Mouse (Mus musculus) forebrain, embryonic 11.5 days (tissue): Measurements from ENCODE around the gene Arhgef33. TPM values are rescaled to one million over a fixed set of nuclear protein-coding genes. Genes with fewer than 3 reads are reported as not detected.

Experiments used
- ATAC-seq: fragments of 200-750 bp; cut with Nextera tagmentation; replicated peaks from 2 replicates; pipeline ENCODE4 v1.8.0; 2017; ENCODE audit warnings: moderate TSS enrichment; ENCODE audit not compliant: low FRiP score
- DNase-seq: peaks from one replicate; pipeline ENCODE4 v3.0.0-alpha.2; 2017; ENCODE audit warnings: low spot score
- H3K27ac ChIP-seq: fragments of 300-500 bp; sonication (generic); 2 replicates; pipeline ENCODE4 v1.5.1; 2014; ENCODE audit warnings: low read depth, low read length
- H3K27me3 ChIP-seq: fragments of 300-500 bp; sonication (generic); 2 replicates; pipeline ENCODE4 v1.6.1; 2014; ENCODE audit warnings: mild to moderate bottlenecking, low read length, mixed read lengths; ENCODE audit not compliant: control insufficient read depth, insufficient read depth
- H3K36me3 ChIP-seq: fragments of 300-500 bp; sonication (generic); 2 replicates; pipeline ENCODE4 v1.6.1; 2014; ENCODE audit warnings: mild to moderate bottlenecking, low read length, moderate library complexity, mixed read lengths; ENCODE audit not compliant: control insufficient read depth, insufficient read depth
- H3K4me1 ChIP-seq: fragments of 300-500 bp; sonication (generic); replicated peaks from 2 replicates; pipeline ENCODE4 v1.6.1; 2014; ENCODE audit warnings: low read length, mixed read lengths; ENCODE audit not compliant: control insufficient read depth, insufficient read depth
- H3K4me2 ChIP-seq: fragments of 300-500 bp; sonication (generic); 2 replicates; pipeline ENCODE4 v1.6.1; 2014; ENCODE audit warnings: low read depth, mild to moderate bottlenecking, low read length, moderate library complexity, mixed read lengths; ENCODE audit not compliant: severe bottlenecking
- H3K4me3 ChIP-seq: fragments of 300-500 bp; sonication (generic); 2 replicates; pipeline ENCODE4 v1.5.1; 2014; ENCODE audit warnings: low read depth, low read length
- H3K9ac ChIP-seq: fragments of 300-500 bp; sonication (generic); 2 replicates; pipeline ENCODE4 v1.6.1; 2014; ENCODE audit warnings: low read length
- H3K9me3 ChIP-seq: fragments of 300-500 bp; sonication (generic); 2 replicates; pipeline ENCODE4 v1.6.1; 2016; ENCODE audit warnings: low read length, mixed read lengths; ENCODE audit not compliant: control insufficient read depth
- WGBS: fragments of 180-500 bp; shearing (Covaris S2); extraction: QIAGEN DNeasy Blood & Tissue Kit; methylation state at CpG from one replicate; pipeline ENCODE4 v1.1.7; 2014; 5-methylcytosine and 5-hydroxymethylcytosine counted together
- polyA plus RNA-seq: library from polyadenylated mRNA; unstranded; fragments of >200 nt; fragmentation: Nextera tagmentation; extraction: Ambion mirVana; gene quantifications from 2 replicates; pipeline ENCODE4 v1.2.1, GENCODE M21; 2014

The Arhgef33 gene
- polyA plus RNA-seq, 1 experiment from 2014 or later, result 0.21 TPM

- DNase-seq, result no peak
- H3K9ac ChIP-seq, result peak overlapping the region; percentile 78
- peak overlapping the region; percentile 55; the same call in 1 of the 2 replicates for H3K27ac ChIP-seq
- no peaks in the 10 kb centered on the region; the same call in 1 of the 2 replicates for H3K4me1 ChIP-seq
- peak overlapping the region; percentile 81 for H3K4me3 ChIP-seq
- WGBS, result 1% methylated on average over 30 of the region's 30 CpGs
- H3K36me3 ChIP-seq, result no peaks in the 10 kb centered on the region
- H3K27me3 ChIP-seq, result no peaks in the 10 kb centered on the region
- ATAC-seq, result no peak
- no peaks in the 10 kb centered on the region for H3K9me3 ChIP-seq
- H3K4me2 ChIP-seq, result peak overlapping the region; percentile 67
Observed at GRCm38 (mm10) chr17:80289280-80290073, 17.7 kb upstream of the Arhgef33 start.

GRCm38 (mm10) chr17:80290074-80290657 lies 17.0 kb upstream of the Arhgef33 start, which contains the start of the genes Morn2 and Dhx57:
Gene Morn2 (plus strand): TSS chr17:80290203.
Gene Dhx57 (minus strand): TSS chr17:80290476.
- Histone ChIP-seq H3K9ac (peak within 1 kb of the TSS; percentile 78), H3K27me3 (no peaks in the 10 kb centered on the region), H3K4me2 (peak within 1 kb of the TSS; percentile 67), H3K9me3 (no peaks in the 10 kb centered on the region), H3K36me3 (no peaks in the 10 kb centered on the region), H3K4me3 (peak within 1 kb of the TSS; percentile 81), H3K27ac (peak within 1 kb of the TSS; percentile 83), H3K4me1 (no peaks in the 10 kb centered on the region; the same call in 1 of the 2 replicates)
- DNase-seq, result peak; percentile 98
- peak; percentile 99 for ATAC-seq
- WGBS, result under 1% methylated on average over 34 of the region's 35 CpGs

GRCm38 (mm10) chr17:80291148-80291547 lies 16.1 kb upstream of the Arhgef33 start:
- H3K4me3 ChIP-seq, result no peak overlapping the region
- no peaks in the 10 kb centered on the region for H3K9me3 ChIP-seq
- no peaks in the 10 kb centered on the region for H3K27me3 ChIP-seq
- DNase-seq, result no peak
- WGBS, result 34% methylated on average over 2 of the region's 2 CpGs
- no peak overlapping the region for H3K27ac ChIP-seq
- no peaks in the 10 kb centered on the region; the same call in 1 of the 2 replicates for H3K4me1 ChIP-seq
- no peaks in the 10 kb centered on the region for H3K36me3 ChIP-seq
- ATAC-seq, result no peak; the same call in 1 of the 2 replicates
- H3K4me2 ChIP-seq, result no peak overlapping the region
- H3K9ac ChIP-seq, result no peak overlapping the region

DNA sequence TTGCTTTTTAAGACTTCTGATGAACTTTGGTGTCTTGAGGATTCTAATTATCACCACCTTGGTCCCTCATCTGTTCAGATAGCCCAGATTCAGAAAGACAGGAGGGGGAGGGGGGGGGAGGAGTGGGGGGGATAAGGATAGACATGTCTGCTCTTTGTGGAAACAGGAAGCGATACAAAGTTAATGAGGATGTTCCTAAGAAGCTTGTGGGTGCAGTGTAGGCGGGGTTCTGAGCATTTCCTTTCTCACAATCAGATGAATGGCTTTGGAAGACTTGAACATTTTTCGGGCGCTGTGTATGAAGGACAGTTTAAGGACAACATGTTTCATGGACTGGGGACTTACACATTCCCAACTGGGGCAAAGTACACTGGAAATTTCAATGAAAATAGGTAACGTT lies 11.9 kb upstream of the Arhgef33 start:
- no peak for DNase-seq
- H3K27ac ChIP-seq, result no peak overlapping the region
- ATAC-seq, result no peak
- H3K4me2 ChIP-seq, result no peak overlapping the region
- H3K36me3 ChIP-seq, result no peaks in the 10 kb centered on the region
- no peaks in the 10 kb centered on the region for H3K9me3 ChIP-seq
- H3K4me3 ChIP-seq, result no peak overlapping the region
- H3K4me1 ChIP-seq, result no peaks in the 10 kb centered on the region
- H3K9ac ChIP-seq, result no peak overlapping the region
- 94% methylated on average over 5 of the region's 5 CpGs for WGBS
- H3K27me3 ChIP-seq, result no peaks in the 10 kb centered on the region

DNA sequence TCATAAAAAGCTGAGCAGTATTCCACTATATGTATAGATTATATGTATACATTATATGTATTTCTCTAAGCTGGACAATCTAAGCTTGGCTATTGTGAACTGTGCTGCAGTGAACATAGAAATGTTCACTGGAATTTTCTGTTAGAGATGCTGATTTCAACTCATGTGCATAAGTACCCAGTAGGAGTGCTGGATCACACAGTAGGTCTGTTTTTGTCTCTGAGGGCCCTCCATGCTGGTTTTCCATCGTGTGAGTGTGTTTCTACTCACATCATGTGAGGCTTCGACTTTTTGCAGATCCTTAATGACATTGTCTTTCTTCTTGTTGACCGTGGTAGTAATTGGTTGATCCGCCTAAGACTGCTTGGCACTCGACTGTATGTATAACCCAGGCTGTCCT lies 8.4 kb upstream of the Arhgef33 start:
- Histone ChIP-seq H3K4me1 (no peaks in the 10 kb centered on the region), H3K4me3 (no peak overlapping the region), H3K9ac (no peak overlapping the region), H3K27ac (no peak overlapping the region), H3K9me3 (no peaks in the 10 kb centered on the region), H3K36me3 (no peaks in the 10 kb centered on the region), H3K27me3 (no peaks in the 10 kb centered on the region), H3K4me2 (no peak overlapping the region)
- ATAC-seq (no peak), DNase-seq (no peak)
- WGBS, result 89% methylated on average over 5 of the region's 5 CpGs

DNA sequence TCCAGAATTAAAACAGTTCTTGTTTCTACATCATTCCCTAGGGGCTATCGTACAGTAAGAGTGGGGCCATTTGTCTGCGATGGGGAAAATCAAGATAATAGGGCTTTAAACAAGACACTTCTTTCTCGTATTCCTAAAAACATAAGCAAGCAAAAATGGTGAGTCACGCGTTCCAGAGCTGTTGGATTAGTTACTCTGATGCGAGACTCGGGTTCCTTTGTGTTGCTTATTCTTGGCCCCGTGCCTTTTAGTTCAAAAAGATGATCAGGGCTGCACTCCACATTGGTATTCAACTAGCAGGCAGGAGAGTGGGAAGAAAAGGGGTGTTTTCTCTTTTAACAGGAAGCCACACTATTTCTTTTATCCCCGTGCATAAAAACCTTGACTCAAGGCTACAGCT lies 4.6 kb downstream of the Arhgef33 start:
- H3K4me1 ChIP-seq, result no peaks in the 10 kb centered on the region
- no peaks in the 10 kb centered on the region for H3K27me3 ChIP-seq
- H3K9me3 ChIP-seq, result no peaks in the 10 kb centered on the region
- no peak overlapping the region for H3K27ac ChIP-seq
- no peak overlapping the region for H3K4me3 ChIP-seq
- no peak overlapping the region for H3K9ac ChIP-seq
- H3K4me2 ChIP-seq, result no peak overlapping the region
- ATAC-seq (no peak), DNase-seq (no peak)
- WGBS, result 72% methylated on average over 9 of the region's 9 CpGs
- H3K36me3 ChIP-seq, result no peaks in the 10 kb centered on the region

DNA sequence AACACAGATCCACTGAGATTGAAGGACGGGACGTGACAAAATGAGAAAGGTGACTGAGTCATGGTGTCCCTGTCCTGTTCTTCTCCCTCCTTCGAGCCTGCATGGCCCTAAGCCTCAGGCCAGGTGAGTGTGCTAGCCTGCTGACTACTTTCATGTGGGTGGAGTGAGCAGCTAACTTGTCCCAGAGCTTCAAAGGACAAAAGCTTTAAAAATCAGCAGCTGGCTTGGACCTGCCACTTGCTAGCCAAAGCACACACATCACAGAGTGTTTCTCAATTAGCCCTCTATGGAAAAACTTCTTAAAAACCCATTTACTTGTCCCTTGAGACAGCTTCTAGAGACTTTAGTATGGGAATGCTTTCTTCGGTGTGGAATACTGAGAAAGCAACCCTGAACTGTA lies 5.2 kb downstream of the Arhgef33 start:
- H3K4me3 ChIP-seq, result no peak overlapping the region
- no peaks in the 10 kb centered on the region for H3K4me1 ChIP-seq
- no peak overlapping the region for H3K4me2 ChIP-seq
- ATAC-seq (no peak), DNase-seq (no peak)
- no peak overlapping the region for H3K9ac ChIP-seq
- H3K9me3 ChIP-seq, result no peaks in the 10 kb centered on the region
- WGBS, result 78% methylated on average over 4 of the region's 4 CpGs
- H3K27me3 ChIP-seq, result no peaks in the 10 kb centered on the region
- H3K36me3 ChIP-seq, result no peaks in the 10 kb centered on the region
- H3K27ac ChIP-seq, result no peak overlapping the region

DNA sequence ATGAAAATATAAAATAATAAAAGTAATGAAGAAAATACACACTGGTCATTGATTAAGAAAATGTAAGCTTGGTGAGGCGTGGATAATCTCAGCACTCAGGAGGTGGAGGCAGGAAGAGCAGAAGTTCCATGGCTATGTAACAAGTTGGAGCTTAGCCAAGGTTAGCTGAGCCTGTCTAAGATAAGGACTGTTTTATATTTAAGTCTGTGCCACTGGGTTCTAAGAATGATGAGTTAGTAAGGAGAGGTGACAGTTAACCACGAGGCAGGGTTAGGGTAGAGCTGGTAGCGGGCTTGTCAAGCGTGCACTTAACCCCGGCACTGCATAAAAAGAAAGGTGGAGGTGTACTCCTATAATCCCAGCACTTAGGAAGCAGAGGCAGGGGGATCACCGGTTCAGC lies 15.0 kb downstream of the Arhgef33 start:
- no peak for ATAC-seq
- Histone ChIP-seq H3K4me3 (no peak overlapping the region), H3K9me3 (no peaks in the 10 kb centered on the region), H3K27ac (no peak overlapping the region), H3K9ac (no peak overlapping the region), H3K4me2 (no peak overlapping the region), H3K4me1 (no peaks in the 10 kb centered on the region), H3K36me3 (no peaks in the 10 kb centered on the region), H3K27me3 (no peaks in the 10 kb centered on the region)
- no peak for DNase-seq
- 90% methylated on average over 6 of the region's 6 CpGs for WGBS
